ENCODE assay signal across 9 mouse cellular contexts in genomic region chr13:22020901-22021339, GRCm38 (mm10). TPM values are rescaled to one million over a fixed set of nuclear protein-coding genes. Genes with fewer than 3 reads are reported as not detected.
A peak's percentile ranks its signal among the peaks of the same experiment; 100 is the strongest.
DNase-seq lines count a peak whose midpoint lies in the region; ATAC-seq and TF ChIP-seq lines count a peak whose summit lies in the region.
"Had no signal": no experiment of that assay in that cellular context is flagged by ENCODE, and none has a peak within 500 bp of the region (broad histone marks: within the 10 kb centered on the region; RNA-seq: fewer than 3 reads in every experiment).

No protein-coding gene starts in this region.

- H3K4me1 ChIP-seq in bone marrow, adult 2 months (ENCODE audit: control insufficient read depth, insufficient read depth, low read length) = no peaks in the 10 kb centered on the region
- peaks cover 8% of the 10 kb centered on the region for H3K4me1 ChIP-seq in hindbrain, embryonic 12.5 days
- H3K4me1 ChIP-seq in limb, embryonic 13.5 days = peaks cover 14% of the 10 kb centered on the region
- H3K4me1 ChIP-seq in midbrain, embryonic 12.5 days = peaks cover 12% of the 10 kb centered on the region
- H3K4me1 ChIP-seq in stomach, embryonic 16.5 days (ENCODE audit: control insufficient read depth, insufficient read depth, low read length) = no peaks in the 10 kb centered on the region

- no peaks in the 10 kb centered on the region for H3K9me3 ChIP-seq in hindbrain, embryonic 12.5 days (replicated peaks)
- no peaks in the 10 kb centered on the region for H3K9me3 ChIP-seq in limb, embryonic 13.5 days
- H3K9me3 ChIP-seq in midbrain, embryonic 12.5 days = no peaks in the 10 kb centered on the region
- no peaks in the 10 kb centered on the region for H3K9me3 ChIP-seq in stomach, embryonic 16.5 days (replicated peaks; ENCODE audit: control insufficient read depth, low read length)

- no peak for TF ChIP-seq POLR2A in bone marrow, adult 2 months (IDR thresholded peaks at IDR 0.05; ENCODE audit: borderline replicate concordance, control insufficient read depth, low read depth, low read length)

- H3K4me2 ChIP-seq in hindbrain, embryonic 12.5 days (replicated peaks) = peak overlapping the region; percentile 47
- peak overlapping the region; percentile 71 for H3K4me2 ChIP-seq in limb, embryonic 13.5 days (replicated peaks)
- H3K4me2 ChIP-seq in midbrain, embryonic 12.5 days (replicated peaks) = peak overlapping the region; percentile 66
- peak overlapping the region; percentile 75 for H3K4me2 ChIP-seq in stomach, embryonic 16.5 days (ENCODE audit: low read depth, low read length)

- TF ChIP-seq CTCF in bone marrow, adult 2 months (IDR thresholded peaks at IDR 0.05; ENCODE audit: control insufficient read depth, insufficient read depth, low read length) = no peak

- H3K9ac ChIP-seq in hindbrain, embryonic 12.5 days = no peak overlapping the region
- H3K9ac ChIP-seq in limb, embryonic 13.5 days = no peak overlapping the region
- H3K9ac ChIP-seq in midbrain, embryonic 12.5 days (replicated peaks) = no peak overlapping the region; the same call in 1 of the 2 replicates
- peak overlapping the region; percentile 59 for H3K9ac ChIP-seq in stomach, embryonic 16.5 days (ENCODE audit: low read length)

- DNase-seq in thymus, postnatal 14 days = peak; percentile 50
- DNase-seq in thymus, adult 18-20 months = no peak
- DNase-seq in gastrocnemius, adult 18-20 months (ENCODE audit: low spot score) = peak; percentile 81

- peak; percentile 44; the same call in 1 of the 2 replicates for ATAC-seq in hindbrain, embryonic 12.5 days (ENCODE audit: low FRiP score)
- no peak; the same call in 1 of the 2 replicates for ATAC-seq in limb, embryonic 13.5 days (ENCODE audit: low FRiP score, low read depth)
- no peak for ATAC-seq in midbrain, embryonic 12.5 days (ENCODE audit: low FRiP score, low read depth)
- ATAC-seq in stomach, embryonic 16.5 days (ENCODE audit: insufficient read depth, low FRiP score) = peak; percentile 73

- WGBS in bone marrow, adult 2 months = under 1% methylated on average over 8 of the region's 8 CpGs
- WGBS in hindbrain, embryonic 12.5 days = 0% methylated on average over 8 of the region's 8 CpGs
- under 1% methylated on average over 8 of the region's 8 CpGs for WGBS in limb, embryonic 13.5 days
- whole genome bisulfite sequencing in midbrain, embryonic 12.5 days = under 1% methylated on average over 8 of the region's 8 CpGs
- under 1% methylated on average over 8 of the region's 8 CpGs for WGBS in stomach, embryonic 16.5 days

- H3K36me3 ChIP-seq in hindbrain, embryonic 12.5 days = no peaks in the 10 kb centered on the region
- H3K36me3 ChIP-seq in limb, embryonic 13.5 days = no peaks in the 10 kb centered on the region
- no peaks in the 10 kb centered on the region for H3K36me3 ChIP-seq in midbrain, embryonic 12.5 days
- H3K36me3 ChIP-seq in stomach, embryonic 16.5 days (ENCODE audit: control insufficient read depth, insufficient read depth, low read length) = no peaks in the 10 kb centered on the region

- peaks cover 35% of the 10 kb centered on the region for H3K27me3 ChIP-seq in hindbrain, embryonic 12.5 days
- H3K27me3 ChIP-seq in limb, embryonic 13.5 days = peaks cover 52% of the 10 kb centered on the region
- H3K27me3 ChIP-seq in midbrain, embryonic 12.5 days = peaks cover 36% of the 10 kb centered on the region
- H3K27me3 ChIP-seq in stomach, embryonic 16.5 days (ENCODE audit: control insufficient read depth, insufficient read depth, low read length) = no peaks in the 10 kb centered on the region; the same call in 1 of the 2 replicates

- H3K27ac ChIP-seq in bone marrow, adult 2 months (ENCODE audit: control insufficient read depth, insufficient read depth, low read depth, low read length, poor library complexity) = no peak overlapping the region
- no peak overlapping the region for H3K27ac ChIP-seq in hindbrain, embryonic 12.5 days
- H3K27ac ChIP-seq in limb, embryonic 13.5 days = no peak overlapping the region
- H3K27ac ChIP-seq in midbrain, embryonic 12.5 days (replicated peaks) = no peak overlapping the region
- no peak overlapping the region for H3K27ac ChIP-seq in stomach, embryonic 16.5 days (ENCODE audit: low read length)

- H3K4me3 ChIP-seq in bone marrow, adult 2 months (replicated peaks; ENCODE audit: control insufficient read depth, low read depth, low read length) = peak overlapping the region; percentile 61
- peak overlapping the region; percentile 41 for H3K4me3 ChIP-seq in hindbrain, embryonic 12.5 days
- peak overlapping the region; percentile 48 for H3K4me3 ChIP-seq in limb, embryonic 13.5 days
- peak overlapping the region; percentile 49 for H3K4me3 ChIP-seq in midbrain, embryonic 12.5 days
- peak overlapping the region; percentile 46 for H3K4me3 ChIP-seq in stomach, embryonic 16.5 days (replicated peaks; ENCODE audit: low read length)

RNA-seq across cellular contexts. Expression of gene Prss16, which starts 11.4 kb away (rescaled TPM):
- polyA plus RNA-seq in bone marrow, adult 2 months (2011; ENCODE audit: insufficient read depth, insufficient read length, low replicate concordance, missing spikeins) = 3.9 and 10.0 TPM in 2 replicates
- total RNA-seq in gastrocnemius, adult 18-20 months (2021) = not detected
- polyA plus RNA-seq in hindbrain, embryonic 12.5 days (2016; fragmentation: Nextera tagmentation; extraction: Ambion mirVana) = 0.23 and 0.48 TPM in 2 replicates
- polyA plus RNA-seq in limb, embryonic 13.5 days (2015; fragmentation: Nextera tagmentation; extraction: Ambion mirVana) = 0.98 and 1.1 TPM in 2 replicates
- polyA plus RNA-seq in midbrain, embryonic 12.5 days (2016; fragmentation: Nextera tagmentation; extraction: Ambion mirVana) = 0.30 TPM in 1 of 2 replicates, not detected in the other
- polyA plus RNA-seq in stomach, embryonic 16.5 days (2015; fragmentation: Nextera tagmentation; extraction: Ambion mirVana) = 0.92 and 1.1 TPM in 2 replicates

RNA-seq across cellular contexts. Expression of gene Hist1h2ah, which starts 14.4 kb away (rescaled TPM):
- polyA plus RNA-seq in bone marrow, adult 2 months (2011; ENCODE audit: insufficient read depth, insufficient read length, low replicate concordance, missing spikeins) = 31.8 and 40.4 TPM in 2 replicates
- 1 to 10 TPM; 1.6 to 2.2 TPM for total RNA-seq in gastrocnemius, adult 18-20 months (2021)
- 17.9 TPM in 1 of 2 replicates, not detected in the other for polyA plus RNA-seq in hindbrain, embryonic 12.5 days (2016; fragmentation: Nextera tagmentation; extraction: Ambion mirVana)
- 8.8 and 11.8 TPM in 2 replicates for polyA plus RNA-seq in limb, embryonic 13.5 days (2015; fragmentation: Nextera tagmentation; extraction: Ambion mirVana)
- polyA plus RNA-seq in midbrain, embryonic 12.5 days (2016; fragmentation: Nextera tagmentation; extraction: Ambion mirVana) = 10.1 and 11.3 TPM in 2 replicates
- polyA plus RNA-seq in stomach, embryonic 16.5 days (2015; fragmentation: Nextera tagmentation; extraction: Ambion mirVana) = 10.9 TPM in 1 of 2 replicates, not detected in the other
- polyA plus RNA-seq: frontal cortex, adult 2 months had no signal

RNA-seq across cellular contexts. Expression of gene Hist1h2bk, which starts 14.8 kb away (rescaled TPM):
- 109 and 137 TPM in 2 replicates for polyA plus RNA-seq in bone marrow, adult 2 months (2011; ENCODE audit: insufficient read depth, insufficient read length, low replicate concordance, missing spikeins)
- total RNA-seq in gastrocnemius, adult 18-20 months (2021) = 1 to 10 TPM; 2.1 to 3.6 TPM
- polyA plus RNA-seq in hindbrain, embryonic 12.5 days (2016; fragmentation: Nextera tagmentation; extraction: Ambion mirVana) = 5.5 and 9.1 TPM in 2 replicates
- 14.4 and 16.2 TPM in 2 replicates for polyA plus RNA-seq in limb, embryonic 13.5 days (2015; fragmentation: Nextera tagmentation; extraction: Ambion mirVana)
- 7.2 and 8.1 TPM in 2 replicates for polyA plus RNA-seq in midbrain, embryonic 12.5 days (2016; fragmentation: Nextera tagmentation; extraction: Ambion mirVana)
- 2.6 and 4.0 TPM in 2 replicates for polyA plus RNA-seq in stomach, embryonic 16.5 days (2015; fragmentation: Nextera tagmentation; extraction: Ambion mirVana)

RNA-seq across cellular contexts. Expression of gene Hist1h4i, which starts 20.2 kb away (rescaled TPM):
- polyA plus RNA-seq in bone marrow, adult 2 months (2011; ENCODE audit: insufficient read depth, insufficient read length, low replicate concordance, missing spikeins) = 144 and 216 TPM in 2 replicates
- 10 to 100 TPM; 27.1 to 27.8 TPM for total RNA-seq in gastrocnemius, adult 18-20 months (2021)
- 18.2 and 20.9 TPM in 2 replicates for polyA plus RNA-seq in hindbrain, embryonic 12.5 days (2016; fragmentation: Nextera tagmentation; extraction: Ambion mirVana)
- polyA plus RNA-seq in limb, embryonic 13.5 days (2015; fragmentation: Nextera tagmentation; extraction: Ambion mirVana) = 25.3 and 27.8 TPM in 2 replicates
- 34.4 and 38.6 TPM in 2 replicates for polyA plus RNA-seq in midbrain, embryonic 12.5 days (2016; fragmentation: Nextera tagmentation; extraction: Ambion mirVana)
- polyA plus RNA-seq in stomach, embryonic 16.5 days (2015; fragmentation: Nextera tagmentation; extraction: Ambion mirVana) = 13.4 and 15.5 TPM in 2 replicates

RNA-seq across cellular contexts. Expression of gene Hist1h2ag, which starts 21.8 kb away (rescaled TPM):
- 11.7 and 42.0 TPM in 2 replicates for polyA plus RNA-seq in bone marrow, adult 2 months (2011; ENCODE audit: insufficient read depth, insufficient read length, low replicate concordance, missing spikeins)
- 1 to 10 TPM; 2.5 to 2.9 TPM for total RNA-seq in gastrocnemius, adult 18-20 months (2021)
- 52.7 and 56.3 TPM in 2 replicates for polyA plus RNA-seq in hindbrain, embryonic 12.5 days (2016; fragmentation: Nextera tagmentation; extraction: Ambion mirVana)
- 75.9 and 76.5 TPM in 2 replicates for polyA plus RNA-seq in limb, embryonic 13.5 days (2015; fragmentation: Nextera tagmentation; extraction: Ambion mirVana)
- polyA plus RNA-seq in midbrain, embryonic 12.5 days (2016; fragmentation: Nextera tagmentation; extraction: Ambion mirVana) = 62.2 and 69.7 TPM in 2 replicates
- polyA plus RNA-seq in stomach, embryonic 16.5 days (2015; fragmentation: Nextera tagmentation; extraction: Ambion mirVana) = 17.8 and 25.3 TPM in 2 replicates

Comparison
In these comparisons a context has a peak if more than half of its experiments do, and no peak if none do; other contexts are left out.
1. DNase-seq: peak in thymus, postnatal 14 days (single experiment) and gastrocnemius, adult 18-20 months (single experiment); none in thymus, adult 18-20 months (0 of 2).
2. ATAC-seq: peak in hindbrain, embryonic 12.5 days (single experiment) and stomach, embryonic 16.5 days (single experiment); none in limb, embryonic 13.5 days (single experiment) and midbrain, embryonic 12.5 days (single experiment).
3. Peak in every context shown above with its lines, with median percentiles within 50 percentile points of each other: H3K4me3 ChIP-seq and H3K4me2 ChIP-seq.